Mouse (Mus musculus) thymus, postnatal 0 days (tissue): ENCODE results near the gene Tnni3k. TPM values are rescaled to one million over a fixed set of nuclear protein-coding genes. Genes with fewer than 3 reads are reported as not detected.
A peak's percentile ranks its signal among the peaks of the same experiment; 100 is the strongest.

Experiments used
- DNase-seq: peaks from one replicate; pipeline ENCODE4 v3.0.0-alpha.2; 2015; ENCODE audit warnings: low spot score
- polyA plus RNA-seq: library from polyadenylated mRNA; unstranded; fragments of >200 nt; fragmentation: Nextera tagmentation; extraction: Ambion mirVana; gene quantifications from 2 replicates; pipeline ENCODE4 v1.2.1, GENCODE M21; 2015

Gene Tnni3k
- polyA plus RNA-seq, 1 experiment from 2014 or later, result 0.20 TPM

DNA sequence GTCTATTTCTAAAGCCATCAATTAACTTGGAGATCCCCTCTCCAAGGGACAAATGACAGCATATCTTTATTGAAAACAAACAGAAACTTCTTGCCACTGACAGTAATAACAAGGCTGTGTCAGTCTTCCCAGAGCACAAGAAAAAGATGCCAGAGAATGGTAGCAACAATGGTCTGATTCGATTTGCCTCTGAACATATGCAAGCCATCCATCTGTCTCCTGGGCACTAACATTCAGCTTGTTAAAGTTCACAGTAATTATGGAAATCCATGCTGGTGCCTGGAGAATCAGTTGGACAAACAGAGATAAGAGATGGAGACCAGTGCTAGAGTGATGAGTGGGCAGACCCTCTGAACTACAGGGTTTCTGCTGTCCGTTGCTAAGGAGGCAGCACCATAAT, 102.1 kb downstream of the Tnni3k start:
- no peak for DNase-seq

DNA sequence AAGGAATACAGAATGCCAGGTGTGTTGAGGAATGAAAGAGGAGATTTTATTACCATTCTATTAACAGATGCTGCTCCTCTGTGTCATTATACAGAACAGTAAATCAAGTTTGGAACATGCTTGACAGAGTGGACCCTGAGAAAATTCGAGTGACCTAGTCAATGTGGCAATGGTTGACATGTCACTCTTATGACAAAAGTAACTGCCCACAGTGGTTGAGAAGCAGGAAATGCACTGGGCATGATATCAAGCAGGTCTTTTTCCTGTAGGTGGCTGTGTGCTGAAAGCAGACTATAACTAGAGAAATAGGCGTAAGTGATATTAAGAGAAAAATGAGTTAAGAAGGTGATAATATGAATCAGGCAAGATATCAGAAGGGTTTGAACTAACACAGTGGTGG, 105.7 kb downstream of the Tnni3k start:
- no peak for DNase-seq

DNA sequence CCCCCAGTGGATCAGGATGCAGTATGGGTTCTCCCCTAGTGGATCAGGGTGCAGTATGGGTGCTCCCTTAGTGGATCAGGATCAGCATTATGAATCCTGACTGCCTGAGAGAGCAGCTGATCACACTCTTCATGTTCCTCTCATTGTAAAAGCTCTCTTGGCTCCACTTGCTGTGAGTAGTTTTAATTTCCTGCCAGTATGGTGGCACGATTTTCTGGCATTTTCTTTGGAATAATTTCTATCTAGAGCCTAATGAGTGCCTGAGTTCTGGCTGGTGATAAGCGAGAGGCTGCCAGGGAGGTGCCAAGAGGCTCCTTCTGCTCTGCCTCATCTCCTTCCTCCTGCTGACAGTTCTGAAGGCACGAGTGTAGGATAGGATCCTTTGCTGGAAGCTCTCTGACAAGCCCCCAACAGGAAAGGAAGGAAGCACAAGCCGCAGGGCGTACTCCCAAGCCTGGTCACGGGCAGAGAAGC, 109.5 kb downstream of the Tnni3k start:
- DNase-seq, result no peak

DNA sequence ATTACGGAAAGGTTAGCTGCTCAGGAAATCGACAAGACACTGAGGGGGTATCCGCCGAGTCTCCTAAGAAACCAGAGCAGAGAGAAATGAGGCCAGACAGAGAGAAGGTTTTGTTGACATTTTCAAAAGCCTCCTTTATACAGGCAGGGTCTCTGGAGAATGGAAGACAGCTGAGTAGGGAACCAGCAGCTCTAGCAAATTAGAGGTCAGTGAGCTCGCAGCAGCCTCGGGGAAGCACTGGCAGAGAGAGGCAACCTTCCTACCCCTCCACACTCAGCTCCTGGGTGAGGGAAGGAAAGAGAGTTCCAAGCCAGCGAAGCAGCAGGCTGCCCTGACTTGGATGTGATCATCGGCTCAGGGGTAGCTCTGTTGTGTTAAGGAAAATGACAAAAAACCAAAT, 127.5 kb downstream of the Tnni3k start:
- DNase-seq, result no peak

DNA sequence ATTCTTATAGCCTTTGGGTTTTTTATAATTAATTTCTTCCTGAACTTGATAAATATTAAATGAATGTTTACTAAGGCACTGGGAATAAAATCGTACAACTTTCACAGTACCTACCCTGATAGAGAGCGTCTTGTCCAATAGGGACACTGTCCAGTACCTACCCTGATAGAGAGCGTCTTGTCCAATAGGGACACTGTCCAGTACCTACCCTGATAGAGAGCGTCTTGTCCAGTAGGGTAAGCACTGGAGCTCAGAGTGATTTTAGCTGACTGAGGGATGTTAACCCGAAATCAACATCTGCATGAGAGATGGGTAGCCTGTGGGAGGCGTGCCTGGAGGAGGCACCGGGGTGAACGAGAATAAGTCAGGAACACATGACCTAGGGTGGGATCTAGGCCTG, 130.3 kb downstream of the Tnni3k start:
- no peak for DNase-seq

DNA sequence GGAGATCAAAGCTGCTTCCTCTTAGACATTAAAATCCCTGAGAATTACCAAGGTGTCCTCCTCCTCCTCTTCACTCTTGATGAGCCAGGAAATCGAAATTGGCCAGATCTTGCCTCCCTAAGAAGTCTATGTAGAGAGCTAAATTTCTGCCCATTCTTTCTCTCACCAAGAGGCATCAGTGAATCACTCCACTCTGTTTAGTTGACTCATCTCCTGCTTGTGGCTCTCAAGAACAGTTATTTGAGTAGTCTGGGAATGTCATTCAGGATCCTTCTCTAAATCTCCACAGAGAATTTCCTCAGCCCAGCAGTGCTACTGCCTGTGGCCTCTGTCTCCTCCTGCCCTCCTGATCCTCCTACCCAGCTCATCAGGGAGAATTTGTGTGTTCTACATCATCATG, 139.6 kb downstream of the Tnni3k start:
- no peak for DNase-seq

DNA sequence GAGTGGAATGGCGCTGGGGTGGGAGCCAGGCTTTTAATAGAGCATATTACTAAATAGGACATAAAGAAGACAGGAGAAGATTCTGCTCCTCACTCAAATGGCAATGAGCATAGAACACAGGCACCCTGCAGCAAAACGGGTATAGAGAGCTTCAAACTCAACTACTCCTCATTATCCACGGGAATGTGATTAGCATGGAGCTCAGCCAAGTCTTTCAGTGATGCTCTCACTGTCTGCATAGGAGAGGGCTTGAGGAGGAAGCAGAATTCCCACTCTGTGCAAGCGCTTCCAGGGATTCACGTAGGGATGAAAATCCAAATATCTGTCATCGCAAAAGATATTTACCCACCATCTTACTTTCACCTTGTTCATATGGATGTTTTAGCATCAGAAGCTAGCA, 141.6 kb downstream of the Tnni3k start:
- DNase-seq, result no peak

DNA sequence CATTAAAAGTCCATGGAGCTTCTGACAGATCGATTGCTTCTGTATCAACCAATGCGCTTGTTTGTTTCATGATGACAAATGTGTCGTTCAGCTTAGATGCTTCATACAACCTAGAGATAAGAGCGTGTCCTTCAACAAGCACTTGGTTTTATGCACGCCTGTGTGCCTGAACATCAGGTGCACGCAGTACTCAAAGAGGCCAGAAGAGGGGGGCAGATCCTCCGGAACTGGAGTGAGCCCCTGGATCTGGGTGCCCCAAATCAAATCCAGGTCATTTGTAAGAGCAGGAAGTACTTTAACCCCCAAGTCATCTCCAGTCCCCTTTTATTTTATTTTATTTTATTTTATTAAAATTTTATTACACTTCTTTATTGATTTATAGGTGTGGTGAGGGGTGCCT, 158.5 kb downstream of the Tnni3k start:
- DNase-seq, result peak; percentile 9

DNA sequence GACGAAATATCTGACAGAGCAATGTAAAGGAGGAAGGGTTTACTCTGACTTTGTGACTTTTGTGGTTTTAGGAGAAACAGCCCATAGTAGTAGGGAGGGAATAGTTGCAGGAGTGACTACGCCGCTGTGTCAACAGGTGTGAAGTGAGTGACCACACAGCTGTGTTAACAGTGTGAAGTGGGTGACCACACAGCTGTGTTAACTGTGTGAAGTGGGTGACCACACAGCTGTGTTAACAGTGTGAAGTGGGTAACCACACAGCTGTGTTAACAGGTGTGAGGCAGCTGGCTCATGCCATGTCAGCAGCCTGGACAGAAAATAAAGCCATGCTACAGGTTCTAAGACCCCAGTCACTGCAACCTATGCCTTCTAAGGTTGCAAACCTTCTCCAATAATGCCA, 162.0 kb downstream of the Tnni3k start:
- DNase-seq, result no peak

DNA sequence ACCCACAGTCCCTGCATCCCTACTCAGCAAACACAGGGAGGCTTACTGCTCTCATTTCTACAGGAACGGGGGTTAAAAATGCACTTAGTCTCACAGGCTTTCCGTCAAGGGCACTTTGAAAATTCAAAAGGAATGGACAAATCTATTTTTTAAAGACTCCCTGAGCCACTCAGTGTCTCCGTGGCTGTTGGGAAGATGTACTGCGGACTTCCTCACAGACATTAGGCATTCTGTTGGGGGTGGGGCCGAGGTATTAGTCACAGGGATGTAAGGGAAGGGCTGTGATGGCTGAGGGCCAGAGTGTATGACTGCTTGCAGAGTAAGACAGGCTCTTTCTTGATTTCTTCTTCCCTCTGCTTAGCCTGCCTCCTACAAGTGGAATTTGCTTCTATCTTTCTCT, 169.8 kb downstream of the Tnni3k start:
- no peak for DNase-seq

DNA sequence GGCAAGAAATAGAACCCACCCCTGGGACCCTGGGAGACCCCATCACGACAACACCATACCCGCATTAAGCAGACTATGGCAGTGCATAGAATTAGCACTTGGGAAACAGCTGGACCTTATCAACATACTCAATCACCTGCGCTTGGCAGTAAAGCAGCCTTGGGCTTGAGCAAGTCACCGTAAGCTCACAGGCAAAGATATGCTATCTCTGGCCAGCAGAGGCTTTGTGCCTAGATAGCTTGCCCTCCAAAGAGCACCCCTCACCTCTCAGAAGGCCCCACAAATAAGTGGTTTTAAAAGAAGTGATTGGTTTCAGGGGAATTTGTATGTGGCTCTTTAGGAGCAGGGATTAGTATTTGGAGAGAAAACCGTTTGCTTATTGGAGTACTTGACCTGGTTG, 170.2 kb downstream of the Tnni3k start:
- no peak for DNase-seq

DNA sequence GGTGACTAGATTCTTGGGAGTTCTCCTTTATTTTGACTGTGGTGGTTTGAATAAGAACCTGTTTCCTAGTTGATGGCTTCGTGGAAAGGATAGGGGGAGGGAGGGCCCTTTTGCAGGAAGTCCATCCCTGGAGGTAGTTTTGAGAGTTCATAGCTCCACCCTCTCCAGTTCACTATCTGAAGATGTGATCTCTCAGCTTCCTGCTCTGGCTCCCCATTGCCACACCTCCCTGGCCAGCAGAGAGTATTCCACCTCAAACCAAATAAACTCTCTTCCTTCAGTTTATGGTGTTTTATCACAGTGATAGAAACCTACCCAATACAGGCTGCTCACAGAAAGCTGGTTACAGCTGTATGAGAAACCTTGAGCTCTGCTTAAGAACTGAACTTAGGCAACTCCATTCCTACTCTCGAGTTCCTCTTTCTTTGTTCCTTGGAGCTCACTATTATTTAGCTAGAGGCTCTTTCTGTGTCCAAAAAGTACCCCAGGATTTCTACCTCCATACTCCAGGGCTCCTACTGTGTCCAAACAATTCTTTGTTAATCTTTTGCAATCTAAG, 173.7 kb downstream of the Tnni3k start:
- DNase-seq, result no peak

DNA sequence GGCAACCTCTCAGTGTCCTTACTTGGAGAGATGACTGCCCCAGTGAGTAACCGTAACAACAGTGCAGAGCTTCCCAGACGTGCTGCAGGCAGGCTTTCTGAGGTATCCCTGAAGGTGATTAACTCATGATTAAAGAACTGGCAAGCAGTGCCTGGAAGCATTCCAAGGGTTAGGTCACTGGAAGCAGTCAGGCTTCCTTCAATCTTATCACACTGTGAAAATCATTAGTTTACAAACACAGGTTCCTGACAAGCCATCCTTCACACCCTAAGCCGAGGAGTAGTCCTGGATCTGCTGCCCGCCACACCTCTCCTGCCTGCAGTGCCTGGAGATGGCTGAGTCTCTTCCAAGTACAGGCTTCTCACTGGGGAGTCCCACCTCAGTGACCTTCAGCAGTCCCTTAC, 174.7 kb downstream of the Tnni3k start:
- DNase-seq, result no peak

DNA sequence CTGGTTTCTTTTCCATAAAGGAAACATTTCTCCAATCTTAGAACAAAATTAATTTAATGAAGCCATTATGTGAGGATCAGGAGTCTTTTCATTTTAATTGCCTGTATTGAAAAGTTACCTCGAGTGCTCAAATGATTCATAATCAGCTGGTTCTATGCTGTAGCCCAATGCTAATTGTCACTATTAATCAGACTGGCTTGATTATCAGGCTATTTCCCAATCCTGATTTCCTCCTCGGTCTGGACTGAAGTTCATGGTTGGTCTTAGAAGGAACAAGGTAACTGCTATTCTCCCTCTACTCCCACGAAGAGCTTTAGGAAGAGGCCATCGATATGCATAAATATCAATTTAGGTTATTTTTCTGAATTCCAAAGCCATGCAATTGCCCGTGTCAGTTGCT, 175.1 kb downstream of the Tnni3k start:
- DNase-seq, result no peak

DNA sequence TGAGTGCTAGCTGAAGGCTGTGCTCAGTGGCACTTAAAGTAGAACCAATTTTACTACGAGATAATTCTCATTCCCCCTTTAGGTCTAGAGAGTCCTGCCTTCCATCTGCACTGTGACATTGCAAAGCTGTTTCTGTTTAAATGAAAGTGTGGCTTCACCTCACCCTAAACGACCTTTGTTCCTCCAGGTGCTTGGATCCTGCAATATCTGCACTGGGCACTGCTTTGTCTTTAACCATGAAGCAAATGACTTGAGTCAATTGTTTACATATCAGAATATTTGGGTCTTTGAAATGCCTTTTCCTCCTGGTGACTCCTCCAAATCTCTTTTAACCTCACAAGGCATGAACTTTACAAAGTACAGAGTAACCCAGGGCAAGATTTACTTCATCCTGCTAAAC, 175.7 kb downstream of the Tnni3k start:
- no peak for DNase-seq

DNA sequence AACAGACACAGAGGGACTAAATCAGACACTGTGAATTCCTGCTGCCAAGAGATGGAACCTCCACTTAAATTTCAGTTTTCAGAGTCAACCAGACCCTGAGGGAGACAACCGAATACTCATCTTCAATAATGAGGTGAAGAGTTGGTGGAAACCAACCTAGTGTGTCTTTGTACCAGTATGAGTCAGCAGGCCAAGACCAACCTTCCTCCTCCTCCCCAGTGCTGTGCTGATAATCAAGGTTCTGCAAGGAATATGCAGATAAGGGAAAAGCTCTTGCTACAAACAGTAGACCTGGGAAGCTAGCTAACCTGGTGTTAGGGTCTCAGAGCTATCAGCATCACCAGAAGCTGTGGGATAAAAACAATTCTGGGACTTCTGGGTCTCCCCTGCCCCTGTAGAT, 176.1 kb downstream of the Tnni3k start:
- no peak for DNase-seq

DNA sequence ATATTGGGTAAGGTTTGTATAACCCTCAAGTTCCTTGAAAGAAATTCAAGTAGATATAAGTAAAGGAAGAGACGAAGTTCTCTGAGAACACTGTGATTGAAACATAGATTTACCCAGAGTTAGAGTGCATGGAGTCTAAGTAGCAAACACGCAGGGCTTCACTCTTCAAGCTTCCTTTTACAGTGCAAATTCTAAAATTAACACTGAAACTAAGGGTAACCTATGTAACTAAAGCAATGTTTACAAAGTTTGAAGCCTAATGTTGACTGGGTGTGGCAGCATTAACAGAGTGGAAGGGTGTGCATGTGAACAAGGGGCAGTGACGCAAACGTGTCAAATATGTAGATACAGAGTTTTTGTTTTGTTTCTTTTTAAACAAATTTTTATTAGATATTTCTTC, 186.4 kb downstream of the Tnni3k start:
- no peak for DNase-seq

DNA sequence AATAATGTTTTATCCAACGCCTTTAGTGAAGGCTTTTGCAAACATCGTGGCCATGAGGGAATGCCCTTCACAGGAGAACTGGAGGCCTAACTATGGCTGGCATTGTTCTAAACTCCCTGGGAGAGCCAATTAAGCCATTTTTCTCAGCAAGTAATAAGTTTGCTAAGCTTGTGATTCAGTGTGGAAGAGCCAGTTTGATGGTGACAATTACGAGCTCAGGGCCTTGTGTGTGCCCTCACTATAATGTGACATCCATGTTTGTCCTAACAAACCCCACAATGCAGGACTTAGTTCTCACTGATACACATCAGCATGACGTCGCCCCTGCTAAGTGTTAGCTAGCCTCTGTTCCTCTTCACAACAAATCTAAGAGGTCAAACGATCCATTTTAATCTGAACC, 193.3 kb downstream of the Tnni3k start:
- DNase-seq, result no peak

DNA sequence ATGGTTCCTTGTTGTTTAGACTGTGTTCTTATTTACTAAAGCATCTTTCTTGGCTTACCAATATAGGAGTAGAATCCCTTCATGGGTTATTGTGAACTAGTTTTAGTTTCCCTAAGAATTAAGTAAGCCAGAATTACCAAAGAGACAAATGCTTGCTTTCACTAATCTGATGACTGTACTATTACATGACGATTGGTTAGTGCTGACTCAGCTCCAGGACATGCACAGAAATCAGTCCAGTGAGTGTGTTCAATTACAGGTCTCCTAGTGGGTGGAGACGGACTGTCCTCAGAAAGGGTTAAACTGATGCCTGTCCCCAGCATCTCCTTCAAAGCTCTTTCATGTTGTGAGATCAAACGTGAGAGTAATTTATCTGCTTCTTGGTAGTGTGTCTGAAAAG, 195.5 kb downstream of the Tnni3k start:
- DNase-seq, result no peak

DNA sequence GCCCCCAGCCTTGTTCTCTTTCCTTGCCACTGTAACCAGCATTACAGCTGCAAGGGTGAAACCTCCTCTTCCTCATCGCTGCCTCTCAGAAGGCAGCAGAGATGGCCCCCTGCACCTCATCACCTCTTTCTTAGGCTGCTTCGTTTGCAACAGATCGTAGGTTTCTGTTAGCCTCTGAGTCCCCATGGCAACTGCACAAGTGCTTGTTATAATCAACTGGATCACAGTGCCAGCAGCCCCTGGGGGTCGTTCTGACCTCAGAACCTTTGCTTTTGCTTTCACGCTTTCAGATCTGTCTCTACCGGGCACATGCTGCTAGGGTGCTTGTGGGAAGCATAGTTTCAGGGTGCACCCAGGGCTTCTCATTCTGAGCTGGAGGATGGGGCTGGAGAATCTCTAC, 201.9 kb downstream of the Tnni3k start:
- no peak for DNase-seq

DNA sequence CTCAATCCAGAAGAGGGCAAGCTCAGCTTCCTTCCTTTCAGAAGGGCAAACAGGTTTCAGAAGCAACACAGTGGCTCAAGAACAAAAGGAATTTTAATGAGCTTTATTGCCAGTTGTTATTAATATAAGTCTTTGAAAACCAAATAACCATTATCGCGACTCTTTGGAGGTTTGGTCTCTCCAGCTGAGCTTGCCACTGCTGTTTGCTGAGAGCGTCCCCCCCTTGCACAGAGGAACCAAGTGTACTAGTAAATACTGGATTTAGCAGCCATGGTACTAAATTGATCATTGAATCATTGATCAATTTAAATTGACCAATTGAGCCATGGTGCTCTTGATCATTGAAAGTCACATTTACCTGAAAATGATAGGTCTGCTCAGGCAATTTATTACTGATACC, 202.9 kb downstream of the Tnni3k start:
- no peak for DNase-seq

DNA sequence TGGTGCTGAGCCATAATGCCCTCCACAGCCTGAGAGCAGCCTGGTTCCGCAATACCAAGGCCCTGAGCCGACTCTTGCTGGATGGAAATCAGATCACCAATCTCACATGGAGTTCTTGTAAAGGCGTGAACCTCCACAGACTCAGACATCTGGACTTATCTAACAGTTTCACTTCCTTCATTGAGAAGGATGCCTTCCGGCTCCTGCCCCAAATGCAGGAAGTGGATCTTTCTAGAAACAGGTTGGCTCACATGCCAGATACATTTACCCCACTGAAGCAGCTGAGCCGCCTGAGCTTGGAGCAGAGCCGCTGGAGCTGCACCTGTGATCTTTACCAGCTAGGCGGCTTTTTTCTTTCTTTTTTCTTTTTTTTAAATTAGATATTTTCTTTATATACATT, 213.0 kb downstream of the Tnni3k start:
- DNase-seq, result no peak

DNA sequence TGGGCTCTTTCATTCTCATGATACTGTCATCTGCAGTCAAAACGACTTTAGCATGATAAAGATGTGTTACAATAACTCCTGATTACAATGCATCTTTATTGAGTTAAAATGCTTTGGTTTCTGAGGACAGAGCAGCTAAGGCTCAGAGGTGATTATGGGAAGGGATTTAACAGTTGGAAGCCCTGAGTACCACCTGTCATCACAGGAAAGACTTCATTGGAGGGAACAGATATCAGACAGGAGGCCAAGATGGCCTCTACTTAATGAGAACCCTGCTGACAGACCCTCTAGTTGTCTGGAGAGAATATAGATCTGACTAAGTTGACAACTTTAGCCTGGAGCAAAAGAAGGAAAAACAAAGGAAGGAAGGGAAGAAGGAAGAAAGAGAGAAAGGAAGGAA, 214.1 kb downstream of the Tnni3k start:
- no peak for DNase-seq

DNA sequence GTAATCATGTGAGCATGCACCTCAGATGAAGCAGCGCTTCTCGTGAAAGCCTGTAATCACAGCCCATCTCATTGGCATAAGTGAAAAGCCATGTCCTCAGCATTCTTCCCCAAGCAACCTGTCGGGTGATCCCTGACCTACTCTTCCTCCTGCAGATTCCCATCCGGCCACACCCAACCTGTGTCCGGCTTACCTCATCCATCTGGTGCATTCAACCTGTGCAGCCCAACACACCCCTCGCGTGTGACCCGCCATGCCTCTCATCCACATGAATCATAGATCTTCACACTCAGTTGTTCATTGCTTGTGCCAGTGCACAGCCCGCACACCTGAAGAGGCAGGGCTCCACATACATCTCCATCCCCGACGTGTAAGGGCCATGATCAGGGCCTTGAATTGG, 217.3 kb downstream of the Tnni3k start:
- no peak for DNase-seq
